Mouse (Mus musculus) heart, embryonic 10.5 days (tissue): Measurements from ENCODE around the gene Dpf1. TPM values are rescaled to one million over a fixed set of nuclear protein-coding genes. Genes with fewer than 3 reads are reported as not detected.

Experiments used
- DNase-seq: peaks from one replicate; pipeline ENCODE4 v3.0.0-alpha.2; 2017; ENCODE audit warnings: low spot score
- H3K27ac ChIP-seq: fragments of 300-500 bp; sonication (generic); 2 replicates; pipeline ENCODE4 v1.5.1; 2016; ENCODE audit warnings: mild to moderate bottlenecking
- H3K27me3 ChIP-seq: fragments of 300-500 bp; sonication (generic); 2 replicates; pipeline ENCODE4 v1.6.1; 2016; ENCODE audit warnings: mild to moderate bottlenecking; ENCODE audit not compliant: poor library complexity, insufficient read depth, severe bottlenecking
- H3K36me3 ChIP-seq: fragments of 300-500 bp; sonication (generic); 2 replicates; pipeline ENCODE4 v1.6.1; 2016; ENCODE audit warnings: mild to moderate bottlenecking, moderate library complexity
- H3K4me1 ChIP-seq: fragments of 300-500 bp; sonication (generic); 2 replicates; pipeline ENCODE4 v1.6.1; 2016; ENCODE audit warnings: mild to moderate bottlenecking
- H3K4me3 ChIP-seq: fragments of 300-500 bp; sonication (generic); 2 replicates; pipeline ENCODE4 v1.5.1; 2016; ENCODE audit warnings: mild to moderate bottlenecking, moderate library complexity
- H3K9me3 ChIP-seq: fragments of 300-500 bp; sonication (generic); 2 replicates; pipeline ENCODE4 v1.6.1; 2016; ENCODE audit warnings: mild to moderate bottlenecking, moderate library complexity
- WGBS: fragments of 180-500 bp; shearing (Covaris S2); methylation state at CpG from one replicate; pipeline ENCODE4 v1.1.7; 2016; 5-methylcytosine and 5-hydroxymethylcytosine counted together
- polyA plus RNA-seq: library from polyadenylated mRNA; unstranded; fragments of >200 nt; fragmentation: Nextera tagmentation; extraction: Ambion mirVana; gene quantifications from 2 replicates; pipeline ENCODE4 v1.2.1, GENCODE M21; 2016

Dpf1 gene
- polyA plus RNA-seq, 1 experiment from 2014 or later, result 8.7 TPM

DNA sequence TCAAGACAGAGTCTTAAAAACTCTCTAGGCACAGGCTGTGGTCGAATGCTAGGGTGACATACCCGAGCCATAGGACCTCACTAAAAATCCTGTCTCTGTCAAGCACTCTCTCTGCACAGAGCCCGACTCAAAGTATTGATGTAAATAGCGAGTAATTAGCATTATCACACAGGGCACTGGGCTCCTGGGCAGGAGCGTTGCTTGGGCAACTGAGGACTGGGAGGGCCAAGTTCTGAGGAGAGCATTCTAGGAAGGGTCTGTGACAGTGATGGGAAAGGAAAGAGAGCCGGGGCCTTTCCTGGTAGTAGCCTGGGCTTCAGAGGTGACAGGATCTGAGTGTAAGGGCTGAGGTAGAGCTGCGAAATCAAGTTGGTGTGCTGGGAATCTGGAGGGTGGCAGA is 2.4 kb downstream of the Dpf1 start:
- Histone ChIP-seq H3K4me3 (no peak overlapping the region), H3K9me3 (no peaks in the 10 kb centered on the region; the same call in 1 of the 2 replicates), H3K27me3 (peaks cover 81% of the 10 kb centered on the region), H3K27ac (no peak overlapping the region), H3K36me3 (no peaks in the 10 kb centered on the region), H3K4me1 (peaks cover 49% of the 10 kb centered on the region)
- no peak for DNase-seq
- 36% methylated on average over 7 of the region's 7 CpGs for WGBS

DNA sequence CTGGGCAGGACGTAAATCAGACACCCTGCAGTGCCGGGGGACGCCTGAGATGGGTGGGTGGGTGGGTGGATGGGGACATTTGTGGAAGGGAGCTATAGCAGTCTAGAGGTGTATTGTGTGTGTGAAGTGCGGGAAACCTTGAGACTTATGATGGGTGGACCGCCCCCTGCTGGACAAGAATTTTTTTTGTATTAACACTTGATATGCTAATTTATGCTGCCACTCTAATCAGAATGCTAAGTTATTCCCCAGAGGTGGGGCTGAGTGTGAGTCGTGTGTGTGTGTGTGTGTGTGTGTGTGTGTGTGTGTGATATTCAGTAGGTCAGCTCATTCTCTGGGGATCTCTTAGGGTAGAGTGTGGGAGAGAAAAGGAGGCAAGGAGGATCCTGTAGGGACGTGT is 2.9 kb downstream of the Dpf1 start:
- Histone ChIP-seq H3K27me3 (peaks cover 84% of the 10 kb centered on the region), H3K9me3 (no peaks in the 10 kb centered on the region; the same call in 1 of the 2 replicates), H3K4me3 (no peak overlapping the region), H3K36me3 (no peaks in the 10 kb centered on the region), H3K4me1 (peaks cover 49% of the 10 kb centered on the region), H3K27ac (no peak overlapping the region)
- 19% methylated on average over 7 of the region's 7 CpGs for WGBS
- no peak for DNase-seq

DNA sequence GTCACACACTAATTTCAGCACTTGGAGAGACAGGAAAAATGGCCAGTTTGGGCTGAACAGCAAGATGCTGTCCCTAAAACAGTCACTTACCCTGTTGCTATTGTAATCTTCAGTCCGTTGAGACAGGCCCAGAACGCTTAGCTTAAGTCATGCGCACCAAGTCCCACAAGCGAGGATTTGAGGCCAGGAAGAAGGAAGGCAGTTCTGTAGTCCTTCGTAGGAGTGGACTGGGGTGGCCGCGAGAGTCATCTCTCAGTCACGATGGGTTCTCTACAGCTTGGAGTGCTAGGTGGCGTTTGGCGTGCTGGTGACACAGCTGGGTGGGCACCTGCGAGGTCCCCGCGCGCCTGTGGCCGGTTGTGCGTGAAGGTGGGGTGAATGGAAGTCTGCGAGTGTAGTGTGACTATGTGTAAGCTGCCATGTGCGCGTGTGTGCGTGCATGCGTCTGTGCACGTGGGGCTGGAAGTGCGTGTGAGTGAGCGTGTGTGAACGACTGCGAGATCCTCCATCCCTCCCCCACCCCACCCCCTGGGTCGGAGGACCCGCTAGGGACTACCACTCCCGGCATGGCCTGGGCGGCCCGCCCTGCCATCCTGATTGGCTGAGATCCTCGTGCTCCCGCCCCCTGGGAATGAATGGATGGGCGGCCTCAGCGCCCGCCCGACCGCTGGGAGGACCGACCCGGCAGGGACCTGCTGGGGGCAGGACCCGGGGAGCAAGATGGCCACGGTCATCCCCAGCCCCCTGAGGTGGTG is 3.8 kb downstream of the Dpf1 start:
- Histone ChIP-seq H3K27me3 (peaks cover 79% of the 10 kb centered on the region), H3K27ac (peak overlapping the region; percentile 78), H3K4me3 (peak overlapping the region; percentile 79), H3K9me3 (no peaks in the 10 kb centered on the region; the same call in 1 of the 2 replicates), H3K36me3 (no peaks in the 10 kb centered on the region), H3K4me1 (peaks cover 49% of the 10 kb centered on the region)
- 2% methylated on average over 42 of the region's 42 CpGs for WGBS
- peak; percentile 97 for DNase-seq

DNA sequence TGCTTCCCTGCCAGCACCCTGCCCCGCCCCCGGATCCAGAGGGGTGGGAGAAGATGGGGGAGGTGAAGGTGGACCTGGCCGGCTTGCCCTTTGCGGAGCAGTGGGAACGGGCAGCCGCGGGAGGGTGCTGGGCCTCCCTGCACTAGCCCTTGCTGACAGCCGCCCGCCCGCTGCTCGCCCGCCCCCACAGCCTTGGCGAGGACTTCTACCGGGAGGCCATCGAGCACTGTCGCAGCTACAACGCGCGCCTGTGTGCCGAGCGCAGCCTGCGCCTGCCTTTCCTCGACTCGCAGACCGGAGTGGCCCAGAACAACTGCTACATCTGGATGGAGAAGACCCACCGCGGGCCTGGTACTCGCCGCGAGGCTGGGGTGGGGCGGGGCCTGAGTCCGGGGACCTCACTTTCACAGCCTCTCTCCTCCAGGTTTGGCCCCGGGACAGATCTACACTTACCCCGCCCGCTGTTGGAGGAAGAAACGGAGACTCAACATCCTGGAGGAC is 5.5 kb downstream of the Dpf1 start:
- H3K4me3 ChIP-seq, result peak overlapping the region; percentile 63
- DNase-seq, result no peak
- WGBS, result under 1% methylated on average over 36 of the region's 36 CpGs
- H3K4me1 ChIP-seq, result peaks cover 46% of the 10 kb centered on the region
- no peaks in the 10 kb centered on the region for H3K36me3 ChIP-seq
- no peaks in the 10 kb centered on the region for H3K9me3 ChIP-seq
- H3K27ac ChIP-seq, result peak overlapping the region; percentile 48; the same call in 1 of the 2 replicates
- peaks cover 70% of the 10 kb centered on the region for H3K27me3 ChIP-seq

DNA sequence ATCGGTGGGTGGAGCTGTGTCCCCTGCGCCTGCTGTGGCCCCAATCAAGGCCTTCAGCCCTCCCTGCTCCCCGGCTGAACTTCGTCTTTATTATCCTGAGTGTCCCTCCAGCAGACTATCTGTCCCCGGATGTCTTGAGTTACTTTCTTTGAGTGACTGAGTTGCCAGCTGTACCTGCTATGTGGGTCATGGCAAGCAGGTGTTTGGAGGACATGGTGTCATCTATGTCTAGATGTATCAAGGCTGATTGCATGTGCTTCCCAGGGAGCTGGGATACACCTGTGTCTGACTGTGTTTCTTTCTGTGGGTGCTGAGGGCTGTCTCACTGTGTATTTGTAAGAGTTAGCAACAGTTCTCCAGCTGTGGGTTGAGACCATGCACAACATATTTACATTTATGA is 6.0 kb downstream of the Dpf1 start:
- Histone ChIP-seq H3K27ac (0 out of 2 replicates have a peak overlapping the region, but pooled peaks have one; percentile 48), H3K4me3 (peak overlapping the region; percentile 63), H3K9me3 (no peaks in the 10 kb centered on the region), H3K27me3 (peaks cover 68% of the 10 kb centered on the region), H3K4me1 (peaks cover 42% of the 10 kb centered on the region), H3K36me3 (no peaks in the 10 kb centered on the region)
- WGBS, result 8% methylated on average over 5 of the region's 5 CpGs
- DNase-seq, result no peak

DNA sequence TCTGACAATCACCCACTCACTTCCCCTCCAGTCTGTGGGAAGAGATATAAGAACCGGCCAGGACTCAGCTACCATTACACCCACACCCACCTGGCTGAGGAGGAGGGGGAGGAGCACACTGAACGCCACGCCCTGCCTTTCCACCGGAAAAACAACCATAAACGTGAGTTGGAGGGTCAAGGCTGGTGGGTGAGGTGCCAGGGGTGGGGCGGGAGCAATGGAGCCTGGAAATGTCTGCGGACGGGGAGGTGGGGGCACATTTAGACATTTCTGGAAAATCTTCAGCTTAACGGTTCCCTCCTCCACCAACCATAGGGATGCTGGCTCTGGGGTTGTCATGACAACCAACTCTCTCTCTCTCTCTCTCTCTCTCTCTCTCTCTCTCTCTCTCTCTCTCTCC is 9.3 kb downstream of the Dpf1 start:
- Histone ChIP-seq H3K36me3 (no peaks in the 10 kb centered on the region), H3K4me1 (peaks cover 54% of the 10 kb centered on the region), H3K4me3 (no peak overlapping the region), H3K27me3 (peaks cover 61% of the 10 kb centered on the region; the same call in 1 of the 2 replicates), H3K27ac (no peak overlapping the region), H3K9me3 (no peaks in the 10 kb centered on the region)
- WGBS, result 43% methylated on average over 9 of the region's 9 CpGs
- DNase-seq, result no peak

DNA sequence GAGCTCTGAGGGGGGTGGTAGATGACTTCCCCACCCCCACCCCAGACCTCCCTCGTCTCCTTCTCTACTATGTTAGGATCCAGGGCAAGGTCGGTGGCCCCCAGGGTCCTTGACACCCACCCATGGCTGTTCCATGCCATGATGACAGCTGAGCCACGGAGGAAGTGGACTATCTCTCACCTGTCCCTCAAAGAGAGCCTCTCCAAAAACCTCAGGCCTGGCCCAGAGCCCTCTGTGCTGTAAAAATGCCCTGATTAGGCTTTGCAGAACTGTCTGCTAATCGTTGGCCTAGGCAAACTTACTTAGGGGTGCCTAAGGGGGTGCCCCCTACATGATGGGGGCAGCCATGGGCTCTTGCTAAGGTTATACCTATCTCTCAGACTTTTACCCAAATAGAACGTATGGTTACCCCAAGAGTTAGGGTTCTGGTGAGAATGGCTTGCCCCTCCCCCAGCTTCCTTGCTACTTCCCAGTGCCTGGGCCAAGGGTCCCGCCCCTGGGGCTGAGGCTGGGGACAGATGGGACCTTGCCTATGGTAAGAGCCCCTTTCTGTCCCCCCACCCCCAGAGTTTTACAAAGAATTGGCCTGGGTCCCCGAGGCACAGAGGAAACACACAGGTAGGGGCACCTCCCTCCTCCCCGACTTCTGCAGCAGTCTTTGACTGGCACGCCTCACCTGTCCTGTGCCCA is 10.0 kb downstream of the Dpf1 start:
- 61% methylated on average over 9 of the region's 9 CpGs for WGBS
- Histone ChIP-seq H3K27me3 (peaks cover 59% of the 10 kb centered on the region; the same call in 1 of the 2 replicates), H3K4me1 (peaks cover 53% of the 10 kb centered on the region), H3K36me3 (no peaks in the 10 kb centered on the region), H3K27ac (no peak overlapping the region), H3K9me3 (no peaks in the 10 kb centered on the region), H3K4me3 (no peak overlapping the region)
- no peak for DNase-seq

DNA sequence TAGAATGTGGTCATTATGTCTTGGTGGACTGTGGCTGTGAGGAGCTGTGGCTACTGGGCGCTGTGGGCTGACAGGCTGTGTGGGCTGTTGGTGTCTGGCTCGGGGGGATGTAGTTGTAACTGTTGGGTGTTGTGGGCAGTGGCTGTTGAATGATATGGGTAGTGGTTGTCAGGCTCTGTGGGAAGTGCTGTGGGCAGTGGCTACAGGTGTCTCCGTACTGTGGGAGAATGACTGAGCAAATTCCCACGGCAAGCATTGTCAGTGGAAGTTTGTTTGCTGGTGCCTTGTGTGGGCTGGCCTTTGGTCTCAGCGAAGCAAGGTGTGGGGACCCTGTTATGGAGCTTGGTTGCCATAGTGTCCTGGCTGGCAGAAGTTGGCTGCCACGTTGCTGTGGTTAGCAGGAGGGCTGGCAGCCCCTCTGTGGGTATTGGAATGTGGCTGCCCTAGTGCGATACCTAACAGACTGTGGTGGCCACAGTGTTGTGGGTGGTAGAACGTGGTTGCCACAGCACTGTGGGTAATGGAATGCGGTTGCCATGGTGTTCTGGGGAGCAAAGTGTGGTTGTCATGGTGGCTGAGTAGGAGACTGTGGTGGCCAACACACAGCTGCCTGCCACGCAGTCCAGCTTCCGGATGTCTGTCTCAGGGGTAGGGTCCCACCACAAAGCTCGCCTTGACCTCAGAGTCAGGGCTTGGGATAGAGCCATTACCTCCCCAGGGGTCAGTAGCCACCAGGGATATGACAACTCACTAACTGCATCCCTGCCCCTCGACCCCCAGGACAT is 11.3 kb downstream of the Dpf1 start:
- Histone ChIP-seq H3K27me3 (peaks cover 55% of the 10 kb centered on the region; the same call in 1 of the 2 replicates), H3K27ac (no peak overlapping the region), H3K36me3 (no peaks in the 10 kb centered on the region), H3K4me1 (peaks cover 55% of the 10 kb centered on the region), H3K4me3 (no peak overlapping the region), H3K9me3 (no peaks in the 10 kb centered on the region)
- 75% methylated on average over 13 of the region's 13 CpGs for WGBS
- DNase-seq, result no peak

DNA sequence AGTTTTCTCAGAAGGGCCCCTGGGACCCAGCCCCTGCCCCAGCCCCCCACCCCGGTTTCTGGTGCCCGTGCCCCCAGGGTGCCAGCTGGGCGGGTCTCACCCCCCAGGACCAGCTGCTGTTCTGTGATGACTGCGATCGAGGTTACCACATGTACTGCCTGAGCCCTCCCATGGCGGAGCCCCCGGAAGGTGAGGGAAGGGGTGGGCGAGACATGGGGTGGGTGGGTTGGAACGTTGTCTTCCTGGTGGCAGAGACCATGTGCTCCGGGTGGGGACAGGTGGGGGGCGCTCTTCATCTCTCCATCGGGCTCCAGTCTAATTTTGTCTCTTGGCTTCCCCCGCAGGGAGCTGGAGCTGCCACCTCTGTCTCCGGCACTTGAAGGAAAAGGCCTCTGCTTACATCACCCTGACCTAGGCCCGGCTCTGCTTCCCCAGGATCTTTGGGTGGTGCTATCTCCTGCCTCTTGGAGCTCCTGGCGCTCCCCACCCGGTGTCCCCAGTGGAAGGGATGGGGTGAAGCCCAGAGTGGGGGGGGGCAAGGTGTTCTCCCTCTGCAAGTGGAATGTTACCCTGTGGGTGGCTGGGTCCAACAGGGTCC is 12.5 kb downstream of the Dpf1 start:
- Histone ChIP-seq H3K4me1 (peaks cover 59% of the 10 kb centered on the region), H3K27ac (peak overlapping the region; percentile 77), H3K27me3 (peaks cover 43% of the 10 kb centered on the region; the same call in 1 of the 2 replicates), H3K36me3 (no peaks in the 10 kb centered on the region), H3K9me3 (no peaks in the 10 kb centered on the region), H3K4me3 (no peak overlapping the region)
- DNase-seq, result no peak
- WGBS, result 50% methylated on average over 17 of the region's 17 CpGs

DNA sequence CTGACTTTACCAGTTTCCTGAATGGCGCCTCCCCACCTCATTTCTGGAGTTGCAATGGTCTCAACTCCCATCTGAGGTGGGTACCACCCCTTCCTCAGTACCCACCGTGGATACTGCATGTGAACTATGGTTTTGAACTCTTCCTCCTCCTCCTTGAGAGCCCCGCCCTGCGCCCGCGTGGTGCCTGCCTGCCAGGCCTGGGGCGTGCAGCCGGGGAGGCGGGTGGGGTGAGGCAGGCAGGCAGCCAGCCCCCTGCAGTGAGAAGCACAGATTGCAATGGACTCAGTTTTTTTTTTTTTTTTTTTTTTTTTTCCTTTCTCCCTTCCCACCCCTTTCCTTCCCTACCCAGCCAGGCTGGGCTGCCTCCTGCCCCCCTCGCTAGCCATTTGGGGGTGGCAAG is 13.2 kb downstream of the Dpf1 start:
- Histone ChIP-seq H3K36me3 (no peaks in the 10 kb centered on the region), H3K9me3 (no peaks in the 10 kb centered on the region), H3K4me3 (peak overlapping the region; percentile 8; the same call in 1 of the 2 replicates), H3K4me1 (peaks cover 62% of the 10 kb centered on the region), H3K27ac (peak overlapping the region; percentile 77), H3K27me3 (peaks cover 48% of the 10 kb centered on the region; the same call in 1 of the 2 replicates)
- DNase-seq, result no peak
- WGBS, result 7% methylated on average over 10 of the region's 10 CpGs

DNA sequence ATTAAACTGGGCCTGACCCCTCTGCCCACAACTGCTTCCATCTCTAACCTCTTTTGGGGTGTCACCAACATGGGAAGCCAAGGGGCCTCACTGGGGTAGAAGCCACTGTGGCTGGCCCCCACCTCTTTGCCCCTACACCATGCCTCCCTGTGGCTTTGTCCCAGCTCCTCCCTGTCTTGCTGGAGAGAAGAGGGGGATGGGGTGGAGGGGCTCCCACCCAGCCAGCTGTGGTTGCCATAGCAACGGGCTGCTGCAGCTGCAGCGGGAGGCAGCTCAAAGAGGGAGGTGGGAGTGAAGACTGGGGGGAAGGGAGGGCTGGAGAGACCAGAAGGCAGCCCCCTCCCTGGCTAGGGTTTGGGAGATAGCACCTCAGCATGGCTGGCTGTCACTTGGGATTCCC is 13.8 kb downstream of the Dpf1 start:
- Histone ChIP-seq H3K4me1 (peaks cover 64% of the 10 kb centered on the region), H3K9me3 (no peaks in the 10 kb centered on the region), H3K27me3 (peaks cover 49% of the 10 kb centered on the region; the same call in 1 of the 2 replicates), H3K4me3 (no peak overlapping the region; the same call in 1 of the 2 replicates), H3K27ac (peak overlapping the region; percentile 77), H3K36me3 (no peaks in the 10 kb centered on the region)
- no peak for DNase-seq
- 0% methylated on average over 2 of the region's 2 CpGs for WGBS
